Mouse (Mus musculus): ENCODE measurements around the gene Auts2. TPM values are rescaled to one million over a fixed set of nuclear protein-coding genes. Genes with fewer than 3 reads are reported as not detected.

Gene Auts2
- total and polyA plus RNA-seq, 3 experiments, result not detected

- Histone ChIP-seq H3K9ac (ENCODE audit: insufficient read depth, low read depth) (no peak overlapping the region), H3K27ac (ENCODE audit: insufficient read depth, low read depth) (no peak overlapping the region), H3K9me3 (replicated peaks; ENCODE audit: low read length) (peaks cover 83% of the 10 kb centered on the region), H3K79me2 (replicated peaks; ENCODE audit: control insufficient read depth, extremely low read depth, insufficient read depth, poor library complexity, severe bottlenecking) (no peaks in the 10 kb centered on the region), H3K36me3 (replicated peaks in 1 of 2; ENCODE audit: control insufficient read depth in 1 of 2, insufficient read depth in 1 of 2, low read length in 1 of 2) (no peaks in the 10 kb centered on the region), H3K4me3 (replicated peaks in 1 of 3; ENCODE audit: low read depth in 2 of 3, low read length in 2 of 3, poor library complexity in 1 of 3) (no peak overlapping the region), H3K4me1 (ENCODE audit: control insufficient read depth in 1 of 2, insufficient read depth in 2 of 2) (no peaks in the 10 kb centered on the region), H3K27me3 (replicated peaks) (no peaks in the 10 kb centered on the region), H3K4me2 (ENCODE audit: insufficient read depth, low read depth, poor library complexity, severe bottlenecking) (no peak overlapping the region)
- in situ Hi-C loops (cut with MboI; ENCODE audit: low pct_ligation_motif_present, low pct_unique_long_range_greater_than_20kb, low sequenced_read_pairs) (no loop called here), dilution Hi-C loops (cut with MboI; ENCODE audit: extremely low pct_ligation_motif_present, extremely low pct_unique_long_range_greater_than_20kb, low sequenced_read_pairs) (no loop called here)
- no peak for TF ChIP-seq SMC3 (IDR thresholded peaks at IDR 0.05; ENCODE audit: low read depth, low read length)
- TF ChIP-seq E2F4 (IDR thresholded peaks at IDR 0.05; ENCODE audit: insufficient replicate concordance, low read depth, low read length), result no peak
- no peak for TF ChIP-seq TCF12 (IDR thresholded peaks at IDR 0.05; ENCODE audit: low read depth, low read length)
- no peak for TF ChIP-seq POLR2AphosphoS2 (IDR thresholded peaks at IDR 0.05; ENCODE audit: low read depth, low read length)
- TF ChIP-seq POLR2A (IDR thresholded peaks at IDR 0.05; ENCODE audit: low read depth, low read length), result no peak
- no peak for TF ChIP-seq EP300 (IDR thresholded peaks at IDR 0.05; ENCODE audit: low read length)
- no peak for TF ChIP-seq MYC (IDR thresholded peaks at IDR 0.05; ENCODE audit: low read depth, low read length)
- no peak for TF ChIP-seq MAX (IDR thresholded peaks at IDR 0.05; ENCODE audit: low read length)
- TF ChIP-seq RCOR1 (conservative IDR thresholded peaks at IDR 0.05; ENCODE audit: low read depth, low read length), result no peak
- no peak for TF ChIP-seq CHD1 (IDR thresholded peaks at IDR 0.05; ENCODE audit: low read depth, low read length)
- no peak for TF ChIP-seq PAX5 (IDR thresholded peaks at IDR 0.05; ENCODE audit: low read length)
- DNase-seq (ENCODE audit: extremely low read depth), result no peak
Observed at GRCm38 (mm10) chr5:131415902-131416545, 1127.1 kb downstream of the Auts2 start.

- Histone ChIP-seq H3K36me3 (replicated peaks in 1 of 2; ENCODE audit: control insufficient read depth in 1 of 2, insufficient read depth in 1 of 2, low read length in 1 of 2) (no peaks in the 10 kb centered on the region), H3K4me3 (replicated peaks in 1 of 3; ENCODE audit: low read depth in 2 of 3, low read length in 2 of 3, poor library complexity in 1 of 3) (no peak overlapping the region), H3K4me1 (ENCODE audit: control insufficient read depth in 1 of 2, insufficient read depth in 2 of 2) (no peaks in the 10 kb centered on the region), H3K4me2 (ENCODE audit: insufficient read depth, low read depth, poor library complexity, severe bottlenecking) (no peak overlapping the region), H3K27me3 (replicated peaks) (no peaks in the 10 kb centered on the region), H3K9me3 (replicated peaks; ENCODE audit: low read length) (peaks cover 83% of the 10 kb centered on the region), H3K79me2 (replicated peaks; ENCODE audit: control insufficient read depth, extremely low read depth, insufficient read depth, poor library complexity, severe bottlenecking) (no peaks in the 10 kb centered on the region), H3K27ac (ENCODE audit: insufficient read depth, low read depth) (no peak overlapping the region), H3K9ac (ENCODE audit: insufficient read depth, low read depth) (no peak overlapping the region)
- in situ Hi-C loops (cut with MboI; ENCODE audit: low pct_ligation_motif_present, low pct_unique_long_range_greater_than_20kb, low sequenced_read_pairs), result no loop called here
- no peak for DNase-seq (ENCODE audit: extremely low read depth)
- no peak for TF ChIP-seq POLR2AphosphoS2 (IDR thresholded peaks at IDR 0.05; ENCODE audit: low read depth, low read length)
- no peak for TF ChIP-seq RAD21 (IDR thresholded peaks at IDR 0.05; ENCODE audit: low read depth, low read length)
- TF ChIP-seq CHD1 (IDR thresholded peaks at IDR 0.05; ENCODE audit: low read depth, low read length), result no peak
- no peak for TF ChIP-seq ETS1 (conservative IDR thresholded peaks at IDR 0.05; ENCODE audit: low read depth, low read length)
- TF ChIP-seq POLR2A (IDR thresholded peaks at IDR 0.05; ENCODE audit: low read depth, low read length), result no peak
- no peak for TF ChIP-seq BHLHE40 (IDR thresholded peaks at IDR 0.05; ENCODE audit: low read depth, low read length)
- TF ChIP-seq NRF1 (IDR thresholded peaks at IDR 0.05; ENCODE audit: low read depth, low read length), result no peak
- no peak for TF ChIP-seq JUN (IDR thresholded peaks at IDR 0.05; ENCODE audit: insufficient read depth, low read depth, low read length)
- TF ChIP-seq UBTF (IDR thresholded peaks at IDR 0.05; ENCODE audit: low read depth, low read length), result no peak
- TF ChIP-seq NELFE (IDR thresholded peaks at IDR 0.05; ENCODE audit: low read depth, low read length), result no peak
- TF ChIP-seq MAX (IDR thresholded peaks at IDR 0.05; ENCODE audit: low read length), result no peak
- no peak for TF ChIP-seq USF2 (conservative IDR thresholded peaks at IDR 0.05; ENCODE audit: low read depth, low read length)
- dilution Hi-C loops (cut with MboI; ENCODE audit: extremely low pct_ligation_motif_present, extremely low pct_unique_long_range_greater_than_20kb, low sequenced_read_pairs), result no loop called here
Observed at GRCm38 (mm10) chr5:131398250-131398649, 1144.9 kb downstream of the Auts2 start.

Measured in CH12.LX (cell line).